Mouse (Mus musculus) lung, embryonic 16.5 days (tissue): ENCODE measurements around the gene Zfp385b. TPM values are rescaled to one million over a fixed set of nuclear protein-coding genes. Genes with fewer than 3 reads are reported as not detected.

ENCODE experiments used
- ATAC-seq: fragments of 200-750 bp; cut with Nextera tagmentation; 2 replicates; pipeline ENCODE4 v1.8.0; 2017; ENCODE audit warnings: low read depth, mild to moderate bottlenecking, moderate library complexity
- H3K27ac ChIP-seq: fragments of 300-500 bp; sonication (generic); 2 replicates; pipeline ENCODE4 v1.5.1; 2014; ENCODE audit warnings: mild to moderate bottlenecking, control low read depth, low read length
- H3K27me3 ChIP-seq: fragments of 300-500 bp; sonication (generic); 2 replicates; pipeline ENCODE4 v1.6.1; 2014; ENCODE audit warnings: low read depth, low read length, mixed read lengths; ENCODE audit not compliant: control insufficient read depth, insufficient read depth
- H3K36me3 ChIP-seq: fragments of 300-500 bp; sonication (generic); 2 replicates; pipeline ENCODE4 v1.6.1; 2014; ENCODE audit warnings: low read length; ENCODE audit not compliant: control insufficient read depth, insufficient read depth
- H3K4me1 ChIP-seq: fragments of 300-500 bp; sonication (generic); replicated peaks from 2 replicates; pipeline ENCODE4 v1.6.1; 2014; ENCODE audit warnings: low read length, mixed read lengths; ENCODE audit not compliant: control insufficient read depth, insufficient read depth
- H3K4me2 ChIP-seq: fragments of 300-500 bp; sonication (generic); 2 replicates; pipeline ENCODE4 v1.6.1; 2014; ENCODE audit warnings: low read depth, low read length, control low read depth
- H3K4me3 ChIP-seq: fragments of 300-500 bp; sonication (generic); 2 replicates; pipeline ENCODE4 v1.5.1; 2014; ENCODE audit warnings: mild to moderate bottlenecking, low read length, control low read depth
- H3K9ac ChIP-seq: fragments of 300-500 bp; sonication (generic); 2 replicates; pipeline ENCODE4 v1.6.1; 2014; ENCODE audit warnings: low read length, control low read depth
- H3K9me3 ChIP-seq: fragments of 300-500 bp; sonication (generic); 2 replicates; pipeline ENCODE4 v1.6.1; 2016; ENCODE audit warnings: low read length; ENCODE audit not compliant: control insufficient read depth
- WGBS: fragments of 180-500 bp; shearing (Covaris S2); extraction: QIAGEN DNeasy Blood & Tissue Kit; methylation state at CpG from one replicate; pipeline ENCODE4 v1.1.7; 2014; 5-methylcytosine and 5-hydroxymethylcytosine counted together
- polyA plus RNA-seq: library from polyadenylated mRNA; unstranded; fragments of >200 nt; fragmentation: Nextera tagmentation; extraction: Ambion mirVana; gene quantifications from 2 replicates; pipeline ENCODE4 v1.2.1, GENCODE M21; 2015

Zfp385b gene
- polyA plus RNA-seq, 1 experiment from 2014 or later = 7.0 TPM

DNA sequence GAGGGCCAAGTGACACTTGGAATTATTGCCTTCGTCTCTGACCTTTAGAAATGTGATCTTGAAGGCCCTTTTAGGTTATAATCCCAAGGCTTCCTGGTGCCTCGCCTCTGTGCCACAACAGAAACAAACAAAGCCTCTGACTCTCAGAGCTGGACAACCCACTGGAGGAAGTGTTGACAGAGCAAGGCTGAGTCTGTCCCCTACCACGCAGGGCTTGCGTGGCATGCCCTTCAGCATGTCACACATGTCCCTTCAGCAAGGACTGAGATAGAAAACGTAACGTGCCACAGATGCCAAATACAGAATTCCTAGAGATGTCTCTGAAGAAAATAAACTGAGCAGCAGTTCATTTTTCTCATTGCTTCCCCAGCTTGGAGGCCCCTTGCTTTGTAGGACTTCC is 310.7 kb downstream of the Zfp385b start:
- Histone ChIP-seq H3K9me3 (no peaks in the 10 kb centered on the region), H3K27ac (no peak overlapping the region), H3K4me3 (no peak overlapping the region), H3K4me2 (no peak overlapping the region), H3K27me3 (no peaks in the 10 kb centered on the region), H3K36me3 (no peaks in the 10 kb centered on the region), H3K4me1 (no peaks in the 10 kb centered on the region), H3K9ac (no peak overlapping the region)
- whole genome bisulfite sequencing = 67% methylated on average over 6 of the region's 6 CpGs
- ATAC-seq = no peak

DNA sequence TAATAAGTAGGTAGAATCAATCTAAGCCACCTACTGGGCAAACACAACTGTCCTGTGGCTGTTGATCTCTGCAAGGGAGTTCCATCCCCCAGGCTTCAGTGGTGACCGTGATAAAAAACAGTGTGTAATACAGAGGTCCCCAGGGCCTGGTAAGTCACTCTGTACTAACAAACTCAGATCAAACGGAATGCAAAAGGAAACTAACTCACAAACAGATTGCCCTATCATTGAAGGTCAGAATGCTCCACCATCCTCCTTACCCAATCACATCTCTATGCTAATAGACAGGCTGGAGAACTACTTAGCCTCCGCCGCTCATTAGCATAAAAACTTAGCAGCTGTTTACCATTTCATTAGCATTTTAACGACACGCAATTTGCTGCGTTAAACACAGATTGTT is 313.1 kb downstream of the Zfp385b start:
- no peaks in the 10 kb centered on the region for H3K36me3 ChIP-seq
- WGBS = 20% methylated on average over 7 of the region's 7 CpGs
- H3K4me2 ChIP-seq = 0 out of 2 replicates have a peak overlapping the region, but pooled peaks have one; percentile 28
- no peak overlapping the region for H3K4me3 ChIP-seq
- no peak for ATAC-seq
- H3K4me1 ChIP-seq = peaks cover 5% of the 10 kb centered on the region; the same call in 1 of the 2 replicates
- no peaks in the 10 kb centered on the region for H3K9me3 ChIP-seq
- H3K9ac ChIP-seq = no peak overlapping the region
- H3K27ac ChIP-seq = no peak overlapping the region
- H3K27me3 ChIP-seq = no peaks in the 10 kb centered on the region

DNA sequence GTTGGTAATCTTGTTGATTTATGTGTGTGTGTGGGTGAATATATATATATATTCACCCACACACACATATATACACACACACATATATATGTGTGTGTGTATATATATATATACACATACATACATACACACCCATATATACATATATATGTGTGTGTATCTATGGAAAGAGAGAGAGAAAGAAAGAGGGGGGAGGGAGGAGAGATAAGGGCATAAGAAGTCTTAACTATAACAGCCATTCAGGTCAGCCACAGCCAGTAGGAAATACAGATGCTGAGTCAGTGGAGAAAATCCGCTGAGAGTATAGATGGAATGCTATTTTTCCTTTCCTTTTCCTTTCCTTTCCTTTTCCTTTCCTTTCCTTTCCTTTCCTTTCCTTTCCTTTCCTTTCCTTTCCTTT is 313.8 kb downstream of the Zfp385b start:
- no peak for ATAC-seq
- Histone ChIP-seq H3K27me3 (no peaks in the 10 kb centered on the region), H3K27ac (no peak overlapping the region), H3K9me3 (no peaks in the 10 kb centered on the region), H3K9ac (no peak overlapping the region), H3K4me2 (no peak overlapping the region), H3K4me1 (peaks cover 5% of the 10 kb centered on the region; the same call in 1 of the 2 replicates), H3K4me3 (no peak overlapping the region), H3K36me3 (no peaks in the 10 kb centered on the region)
- WGBS = 77% methylated on average over 1 of the region's 1 CpGs

DNA sequence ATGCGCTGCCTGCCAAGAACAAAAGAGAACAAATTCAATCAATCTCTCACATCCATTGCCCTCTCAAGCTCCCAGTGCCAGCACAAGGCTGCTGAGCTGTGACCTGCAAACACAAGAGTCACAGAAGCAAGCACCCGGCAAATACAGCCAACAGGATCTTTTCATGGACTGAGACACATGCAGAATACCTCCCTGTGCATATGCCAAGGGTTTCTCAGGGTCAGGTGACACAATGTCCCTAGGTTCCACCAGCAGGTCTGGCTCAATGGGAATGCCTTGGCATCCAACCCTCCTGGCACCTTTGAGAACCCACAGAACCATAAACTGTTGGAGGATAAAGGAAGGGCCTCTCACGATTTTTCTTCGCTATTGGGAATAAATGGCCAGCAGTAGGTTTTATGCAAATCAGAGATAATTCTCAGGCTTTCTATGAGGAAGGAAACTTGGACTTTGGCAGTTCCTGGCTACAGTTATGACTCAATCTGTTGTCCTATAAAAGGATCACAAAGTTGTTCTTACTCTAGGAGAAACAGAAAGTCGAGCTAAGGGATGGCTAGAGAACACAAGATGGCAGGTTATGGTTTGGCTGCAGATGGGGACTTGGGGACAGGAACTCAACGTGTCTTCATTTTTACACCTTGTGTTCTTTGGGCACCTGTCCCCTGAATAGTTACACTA is 315.6 kb downstream of the Zfp385b start:
- Histone ChIP-seq H3K4me1 (peaks cover 8% of the 10 kb centered on the region; the same call in 1 of the 2 replicates), H3K4me3 (no peak overlapping the region), H3K27me3 (no peaks in the 10 kb centered on the region), H3K36me3 (no peaks in the 10 kb centered on the region), H3K27ac (no peak overlapping the region), H3K4me2 (no peak overlapping the region), H3K9ac (no peak overlapping the region), H3K9me3 (no peaks in the 10 kb centered on the region)
- no peak for ATAC-seq
- whole genome bisulfite sequencing = 76% methylated on average over 6 of the region's 6 CpGs

DNA sequence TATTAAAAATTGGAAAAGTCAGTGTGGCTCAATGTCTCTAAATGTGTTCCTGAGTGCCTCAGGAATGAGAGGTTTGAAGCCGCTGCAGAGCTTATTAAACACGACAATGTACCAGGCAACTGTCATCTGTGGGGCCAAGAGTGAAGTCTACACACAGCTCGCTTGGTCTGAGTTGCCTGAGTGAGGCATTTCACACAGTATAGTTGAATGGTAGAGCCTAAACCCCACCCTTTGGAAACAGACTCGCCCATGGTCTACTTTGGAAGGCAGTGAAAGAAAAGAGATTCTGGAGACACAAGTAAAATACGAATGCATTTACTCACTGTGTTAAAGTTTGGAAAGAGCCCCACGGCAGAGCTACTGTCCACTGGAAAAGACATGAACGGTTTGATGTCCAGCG is 316.2 kb downstream of the Zfp385b start:
- ATAC-seq = no peak
- WGBS = 74% methylated on average over 8 of the region's 8 CpGs
- H3K27ac ChIP-seq = no peak overlapping the region

DNA sequence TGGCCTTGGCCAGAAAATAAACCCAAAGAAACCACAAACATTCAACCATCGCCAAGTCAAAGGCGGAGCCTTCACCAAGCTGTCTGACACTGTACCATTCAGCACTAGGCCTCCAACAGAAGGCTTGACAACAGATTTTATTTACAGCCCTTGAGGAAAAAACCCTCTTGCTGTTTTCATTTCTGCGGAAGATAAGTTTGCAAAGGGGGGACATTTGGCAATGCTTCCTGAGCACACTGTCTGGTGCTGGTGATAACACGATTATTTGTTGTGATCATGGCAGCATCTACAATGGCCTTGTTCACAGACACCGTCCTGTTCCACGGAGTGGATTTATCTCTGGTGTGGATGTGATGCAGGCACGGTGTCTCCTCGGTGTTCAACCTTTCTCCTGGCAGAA is 317.0 kb downstream of the Zfp385b start:
- H3K4me1 ChIP-seq = peaks cover 8% of the 10 kb centered on the region; the same call in 1 of the 2 replicates
- peak; percentile 58 for ATAC-seq
- 44% methylated on average over 8 of the region's 8 CpGs for WGBS
- H3K27ac ChIP-seq = no peak overlapping the region
- no peak overlapping the region for H3K4me2 ChIP-seq
- no peaks in the 10 kb centered on the region for H3K36me3 ChIP-seq
- no peak overlapping the region for H3K9ac ChIP-seq
- no peaks in the 10 kb centered on the region for H3K9me3 ChIP-seq
- no peak overlapping the region for H3K4me3 ChIP-seq
- no peaks in the 10 kb centered on the region for H3K27me3 ChIP-seq

More for the DNA sequence above, 316.2 kb downstream of the Zfp385b start:
- H3K9me3 ChIP-seq = no peaks in the 10 kb centered on the region
- H3K9ac ChIP-seq = no peak overlapping the region
- no peak overlapping the region for H3K4me3 ChIP-seq
- no peaks in the 10 kb centered on the region for H3K36me3 ChIP-seq
- H3K4me2 ChIP-seq = no peak overlapping the region
- H3K27me3 ChIP-seq = no peaks in the 10 kb centered on the region
- peaks cover 8% of the 10 kb centered on the region; the same call in 1 of the 2 replicates for H3K4me1 ChIP-seq

DNA sequence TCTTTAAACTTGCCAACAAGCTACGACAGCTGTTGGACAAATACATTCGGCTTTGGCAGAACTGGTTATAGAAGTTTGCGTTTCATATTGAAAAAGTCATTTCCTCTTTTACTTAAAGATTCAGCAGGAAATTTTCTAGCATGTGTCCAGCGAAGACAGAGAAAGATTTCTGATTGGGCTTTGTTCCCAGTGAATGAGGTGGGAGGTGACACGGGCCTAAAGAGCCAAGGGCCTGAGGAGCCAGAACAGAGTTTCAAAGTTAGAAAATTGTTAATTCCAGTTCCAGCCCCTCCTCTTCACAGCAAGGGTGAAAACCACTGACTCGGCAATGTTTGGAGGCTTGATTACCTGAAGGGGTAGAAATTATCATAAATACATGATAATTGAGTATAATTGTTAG is 319.0 kb downstream of the Zfp385b start:
- Histone ChIP-seq H3K4me3 (no peak overlapping the region), H3K27me3 (no peaks in the 10 kb centered on the region), H3K9me3 (no peaks in the 10 kb centered on the region), H3K27ac (no peak overlapping the region), H3K4me2 (no peak overlapping the region), H3K4me1 (peaks cover 8% of the 10 kb centered on the region; the same call in 1 of the 2 replicates), H3K9ac (no peak overlapping the region), H3K36me3 (no peaks in the 10 kb centered on the region)
- peak; percentile 63; the same call in 1 of the 2 replicates for ATAC-seq
- 24% methylated on average over 6 of the region's 6 CpGs for WGBS

DNA sequence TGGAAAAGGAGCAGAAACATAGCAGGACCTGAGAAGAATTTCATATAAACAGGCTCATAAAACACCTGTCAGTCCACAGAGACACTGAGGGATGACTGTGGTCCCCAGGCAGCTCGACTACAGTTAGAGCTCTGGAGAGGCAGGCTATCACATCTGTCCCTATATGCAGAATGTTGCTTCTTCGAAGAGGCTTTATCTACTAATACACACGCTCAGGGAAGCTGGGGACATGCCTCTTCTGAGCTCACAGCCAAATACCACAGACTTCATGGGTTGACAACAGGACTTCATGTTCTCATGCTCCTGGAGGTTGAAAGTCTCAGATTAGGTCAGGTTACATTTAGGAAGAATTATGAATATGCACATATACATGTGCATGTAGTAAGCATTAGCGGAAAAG is 321.1 kb downstream of the Zfp385b start:
- Histone ChIP-seq H3K36me3 (no peaks in the 10 kb centered on the region), H3K9ac (no peak overlapping the region), H3K4me1 (peaks cover 8% of the 10 kb centered on the region; the same call in 1 of the 2 replicates), H3K4me3 (no peak overlapping the region), H3K4me2 (no peak overlapping the region), H3K27ac (no peak overlapping the region), H3K9me3 (no peaks in the 10 kb centered on the region), H3K27me3 (no peaks in the 10 kb centered on the region)
- 83% methylated on average over 4 of the region's 4 CpGs for WGBS
- no peak for ATAC-seq

DNA sequence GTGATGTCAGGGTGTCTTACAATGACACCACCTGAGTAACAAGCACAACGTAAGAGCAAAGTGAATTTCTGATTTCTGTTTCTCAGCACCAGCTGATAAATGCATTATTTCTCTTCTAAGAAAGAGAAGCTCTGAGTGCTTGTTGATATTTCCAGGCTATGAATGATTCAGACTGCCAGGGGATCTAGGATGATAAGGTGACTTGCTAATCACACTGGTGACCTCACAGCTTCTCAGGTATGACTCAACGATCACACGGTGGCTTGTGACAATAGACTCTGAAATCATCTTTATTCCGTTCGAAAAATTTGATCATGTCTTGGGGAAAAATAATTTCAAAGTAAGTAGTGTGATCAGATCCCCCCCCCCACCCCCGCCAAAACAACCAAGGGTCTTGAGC is 321.5 kb downstream of the Zfp385b start:
- Histone ChIP-seq H3K9ac (no peak overlapping the region), H3K4me1 (peaks cover 8% of the 10 kb centered on the region; the same call in 1 of the 2 replicates), H3K4me3 (no peak overlapping the region), H3K27ac (no peak overlapping the region), H3K4me2 (no peak overlapping the region), H3K27me3 (no peaks in the 10 kb centered on the region), H3K36me3 (no peaks in the 10 kb centered on the region), H3K9me3 (no peaks in the 10 kb centered on the region)
- ATAC-seq = no peak
- 76% methylated on average over 6 of the region's 6 CpGs for WGBS
